Mouse (Mus musculus): Measurements from ENCODE around the gene Slco2b1.
A peak's percentile ranks its signal among the peaks of the same experiment; 100 is the strongest.

The Slco2b1 gene

GRCm38 (mm10) chr7:99694424-99694823, 16.7 kb downstream of the Slco2b1 start:
- DNase-seq (ENCODE audit: inconsistent age in 2 of 2, low spot score in 1 of 2) = peak in 1 of 2 experiments; percentile 21

GRCm38 (mm10) chr7:99693976-99694375, 17.2 kb downstream of the Slco2b1 start:
- DNase-seq (ENCODE audit: inconsistent age in 2 of 2, low spot score in 1 of 2) = peak in 1 of 2 experiments; percentile 30

- no peak for DNase-seq (ENCODE audit: inconsistent age in 2 of 2, low spot score in 1 of 2)
Observed at GRCm38 (mm10) chr7:99693387-99693786, 17.8 kb downstream of the Slco2b1 start.

- DNase-seq (ENCODE audit: inconsistent age in 2 of 2, low spot score in 1 of 2) = no peak
Observed at GRCm38 (mm10) chr7:99692396-99692795, 18.7 kb downstream of the Slco2b1 start.

GRCm38 (mm10) chr7:99690819-99691218, 20.3 kb downstream of the Slco2b1 start:
- no peak for DNase-seq (ENCODE audit: inconsistent age in 2 of 2, low spot score in 1 of 2)

- DNase-seq (ENCODE audit: inconsistent age in 2 of 2, low spot score in 1 of 2) = no peak
Observed at GRCm38 (mm10) chr7:99684086-99684485, 27.1 kb downstream of the Slco2b1 start.

- no peak for DNase-seq (ENCODE audit: inconsistent age in 2 of 2, low spot score in 1 of 2)
Observed at GRCm38 (mm10) chr7:99680771-99681170, 30.4 kb downstream of the Slco2b1 start.

GRCm38 (mm10) chr7:99674890-99675289, 36.2 kb downstream of the Slco2b1 start:
- DNase-seq (ENCODE audit: inconsistent age in 2 of 2, low spot score in 1 of 2) = no peak

- DNase-seq (ENCODE audit: inconsistent age in 2 of 2, low spot score in 1 of 2) = no peak
Observed at GRCm38 (mm10) chr7:99674209-99674608, 36.9 kb downstream of the Slco2b1 start.

- DNase-seq (ENCODE audit: inconsistent age in 2 of 2, low spot score in 1 of 2) = no peak
Observed at GRCm38 (mm10) chr7:99673188-99673587, 38.0 kb downstream of the Slco2b1 start.

GRCm38 (mm10) chr7:99671544-99672435, 39.4 kb downstream of the Slco2b1 start:
- DNase-seq (ENCODE audit: inconsistent age in 2 of 2, low spot score in 1 of 2) = no peak

- no peak for DNase-seq (ENCODE audit: inconsistent age in 2 of 2, low spot score in 1 of 2)
Observed at GRCm38 (mm10) chr7:99670915-99671314, 40.2 kb downstream of the Slco2b1 start.

GRCm38 (mm10) chr7:99668802-99669201, 42.3 kb downstream of the Slco2b1 start:
- peak; percentile 76 to 86 for DNase-seq (ENCODE audit: inconsistent age in 2 of 2, low spot score in 1 of 2)

- peak in 1 of 2 experiments; percentile 29 for DNase-seq (ENCODE audit: inconsistent age in 2 of 2, low spot score in 1 of 2)
Observed at GRCm38 (mm10) chr7:99667096-99667495, 44.0 kb downstream of the Slco2b1 start.

- peak in 1 of 2 experiments; percentile 34 for DNase-seq (ENCODE audit: inconsistent age in 2 of 2, low spot score in 1 of 2)
Observed at GRCm38 (mm10) chr7:99665731-99666452, 45.2 kb downstream of the Slco2b1 start.

GRCm38 (mm10) chr7:99664571-99665485, 46.3 kb downstream of the Slco2b1 start:
- peak in 1 of 2 experiments; percentile 77 for DNase-seq (ENCODE audit: inconsistent age in 2 of 2, low spot score in 1 of 2)

- DNase-seq (ENCODE audit: inconsistent age in 2 of 2, low spot score in 1 of 2) = no peak
Observed at GRCm38 (mm10) chr7:99663507-99664220, 47.5 kb downstream of the Slco2b1 start.

- no peak for DNase-seq (ENCODE audit: inconsistent age in 2 of 2, low spot score in 1 of 2)
Observed at GRCm38 (mm10) chr7:99662311-99662710, 48.8 kb downstream of the Slco2b1 start.

GRCm38 (mm10) chr7:99661571-99662230, 49.4 kb downstream of the Slco2b1 start:
- no peak for DNase-seq (ENCODE audit: inconsistent age in 2 of 2, low spot score in 1 of 2)

- DNase-seq (ENCODE audit: inconsistent age in 2 of 2, low spot score in 1 of 2) = no peak
Observed at GRCm38 (mm10) chr7:99661071-99661470, 50.1 kb downstream of the Slco2b1 start.
